8 mouse cellular contexts compared by ENCODE assay signal in the genomic region with DNA sequence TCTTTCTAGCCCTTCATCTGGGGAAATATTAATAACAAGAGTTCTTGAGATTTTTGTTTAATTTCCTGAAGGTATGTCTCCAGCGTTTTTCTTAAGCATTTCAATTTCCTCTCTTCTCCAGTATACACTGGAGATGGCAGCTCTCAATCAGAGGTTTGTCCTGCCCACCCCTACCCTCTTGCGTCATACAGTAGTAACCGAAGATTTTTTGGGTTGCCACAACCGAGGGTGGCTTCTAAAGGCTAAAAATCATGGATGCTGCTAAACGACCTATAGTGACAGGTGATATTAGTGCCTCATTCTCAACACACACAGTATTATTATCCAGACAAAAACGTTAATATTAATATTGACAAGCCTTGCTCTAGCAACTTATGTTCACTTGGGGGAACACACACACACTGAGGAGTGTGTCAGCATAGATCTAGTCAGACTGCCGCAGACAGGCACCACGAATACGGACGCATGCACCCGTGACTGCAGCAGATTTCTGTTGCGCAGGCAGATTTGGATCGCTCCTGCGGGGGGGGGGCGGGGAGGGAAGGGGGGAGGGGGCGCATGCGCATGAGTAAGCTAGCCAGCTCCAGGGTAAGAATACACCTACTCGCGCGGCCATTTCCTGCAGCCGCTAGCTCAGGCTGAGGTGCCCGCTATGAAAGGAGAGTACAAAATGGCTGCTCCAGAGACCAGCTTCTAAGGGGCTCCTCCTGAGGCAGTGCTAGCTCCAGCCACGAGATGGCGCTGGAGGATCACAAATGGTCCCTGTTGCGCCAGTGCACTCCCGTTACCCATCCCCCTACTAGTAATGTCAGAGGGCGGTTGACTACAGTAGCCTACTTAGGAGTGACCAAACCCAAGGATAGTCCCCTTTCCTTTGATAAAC. TPM values are rescaled to one million over a fixed set of nuclear protein-coding genes. Genes with fewer than 3 reads are reported as not detected.
A peak's percentile ranks its signal among the peaks of the same experiment; 100 is the strongest.
DNase-seq lines count a peak whose midpoint lies in the region; ATAC-seq and TF ChIP-seq lines count a peak whose summit lies in the region.

No protein-coding gene starts in this region.

- H3K4me3 ChIP-seq in hindbrain, postnatal 0 days (ENCODE audit: low read length), result peak overlapping the region; percentile 25
- H3K4me3 ChIP-seq in left cerebral cortex, adult 2 months, result peak overlapping the region; percentile 18; the same call in 1 of the 2 replicates

- no peaks in the 10 kb centered on the region for H3K27me3 ChIP-seq in hindbrain, postnatal 0 days (ENCODE audit: insufficient read depth, low read length)

- peak overlapping the region; percentile 30; the same call in 1 of the 2 replicates for H3K9ac ChIP-seq in hindbrain, postnatal 0 days (replicated peaks; ENCODE audit: low read length)

- no peaks in the 10 kb centered on the region for H3K4me1 ChIP-seq in hindbrain, postnatal 0 days (ENCODE audit: insufficient read depth, low read length)

- DNase-seq in T-cell, adult 2 months (ENCODE audit: low spot score), result peak; percentile 91
- peak; percentile 93 to 94 for DNase-seq in cerebellum, postnatal 36 days
- DNase-seq in gastrocnemius, adult 18-20 months (ENCODE audit: low spot score), result peak; percentile 94
- DNase-seq in hindbrain, postnatal 0 days (ENCODE audit: low spot score), result peak; percentile 94
- peak; percentile 91 to 92 for DNase-seq in left cerebral cortex, adult 2 months (ENCODE audit: extremely low spot score in 1 of 2, low spot score in 2 of 2)
- DNase-seq in right cerebral cortex, adult 2 months (ENCODE audit: low spot score in 2 of 2), result peak; percentile 91 to 92
- DNase-seq in urinary bladder, postnatal 14 days (ENCODE audit: low spot score), result peak; percentile 90

- H3K4me2 ChIP-seq in hindbrain, postnatal 0 days (ENCODE audit: low read depth, low read length), result peak overlapping the region; percentile 52

- 28% methylated on average over 24 of the region's 27 CpGs for WGBS in hindbrain, postnatal 0 days

- no peaks in the 10 kb centered on the region for H3K9me3 ChIP-seq in hindbrain, postnatal 0 days (ENCODE audit: low read length)

- ATAC-seq in hindbrain, postnatal 0 days, result peak; percentile 100
- peak; percentile 99 for ATAC-seq in megakaryocyte, adult 5-6 weeks (ENCODE audit: poor library complexity, severe bottlenecking)

- TF ChIP-seq CTCF in hindbrain, postnatal 0 days (IDR thresholded peaks at IDR 0.05; ENCODE audit: low read depth), result peak; percentile 89
- peak; percentile 83 for TF ChIP-seq CTCF in left cerebral cortex, adult 2 months (IDR thresholded peaks at IDR 0.05)

- intact Hi-C loops in left cerebral cortex, adult 2 months (cut with DNase I), result loop anchor here (5.0 kb wide), 1 partner anchor 684 kb away; no protein-coding TSS in a partner anchor

- no peaks in the 10 kb centered on the region for H3K36me3 ChIP-seq in hindbrain, postnatal 0 days (ENCODE audit: insufficient read depth, low read length)

- H3K27ac ChIP-seq in hindbrain, postnatal 0 days, result peak overlapping the region; percentile 83
- H3K27ac ChIP-seq in left cerebral cortex, adult 2 months, result peak overlapping the region; percentile 91

RNA-seq across cellular contexts. Expression of a gene that starts 20.7 kb away (rescaled TPM):
- total RNA-seq in gastrocnemius, adult 18-20 months (2021), result 1 to 10 TPM in 1 of 2 experiments, under 1 TPM in 1; 0.53 to 1.3 TPM
- total RNA-seq in hindbrain, postnatal 0 days (2014; rRNA removed), result 0.65 and 1.4 TPM in 2 replicates
- polyA plus RNA-seq in hindbrain, postnatal 0 days (2015; fragmentation: Nextera tagmentation; extraction: Ambion mirVana), result 1.1 and 1.2 TPM in 2 replicates
- under 1 TPM; 0.37 to 0.84 TPM for total RNA-seq in left cerebral cortex, adult 2 months (2021)
- not detected in 2 replicates for total RNA-seq in megakaryocyte, adult 5-6 weeks (2015)
- total RNA-seq in megakaryocyte, adult 5-6 weeks (2017), result not detected in 2 replicates

RNA-seq across cellular contexts. Expression of a gene that starts 29.1 kb away (rescaled TPM):
- total RNA-seq in gastrocnemius, adult 18-20 months (2021), result under 1 TPM in 1 of 2 experiments, not detected in 1; 0.14 TPM
- total RNA-seq in hindbrain, postnatal 0 days (2014; rRNA removed), result not detected in 2 replicates
- 0.23 and 0.33 TPM in 2 replicates for polyA plus RNA-seq in hindbrain, postnatal 0 days (2015; fragmentation: Nextera tagmentation; extraction: Ambion mirVana)
- under 1 TPM; 0.21 to 0.25 TPM for total RNA-seq in left cerebral cortex, adult 2 months (2021)
- not detected in 2 replicates for total RNA-seq in megakaryocyte, adult 5-6 weeks (2015)
- not detected in 2 replicates for total RNA-seq in megakaryocyte, adult 5-6 weeks (2017)

RNA-seq across cellular contexts. Expression of a gene that starts 56.7 kb away (rescaled TPM):
- total RNA-seq in gastrocnemius, adult 18-20 months (2021), result not detected
- 10.6 and 15.0 TPM in 2 replicates for total RNA-seq in hindbrain, postnatal 0 days (2014; rRNA removed)
- polyA plus RNA-seq in hindbrain, postnatal 0 days (2015; fragmentation: Nextera tagmentation; extraction: Ambion mirVana), result 5.5 and 5.7 TPM in 2 replicates
- total RNA-seq in left cerebral cortex, adult 2 months (2021), result 10 to 100 TPM; 14.4 to 16.3 TPM
- total RNA-seq in megakaryocyte, adult 5-6 weeks (2015), result not detected in 2 replicates
- not detected in 2 replicates for total RNA-seq in megakaryocyte, adult 5-6 weeks (2017)

Comparison
In these comparisons a context has a peak if more than half of its experiments do, and no peak if none do; other contexts are left out.
1. Peak in every context shown above with its lines: DNase-seq, ATAC-seq, H3K4me3 ChIP-seq and H3K27ac ChIP-seq.
2. RNA of a gene that starts 56.7 kb away (total RNA-seq): 14.4 to 16.3 TPM in left cerebral cortex, adult 2 months and 10.6 to 15.0 TPM in hindbrain, postnatal 0 days; not detected in gastrocnemius, adult 18-20 months and not detected in megakaryocyte, adult 5-6 weeks; every median in the first group is over 10 times any median in the second.